Mouse (Mus musculus) forebrain, embryonic 12.5 days (tissue): ENCODE measurements at regions not wholly inside any gene's neighbourhood (a gene's known extent, or its start where the extent isn't known, plus 50 kb on each side); places are given as distances from the start of the nearest gene placed in this dataset.

Experiments used
- ATAC-seq: fragments of 200-750 bp; cut with Nextera tagmentation; 2 replicates; pipeline ENCODE4 v1.8.0; 2017; ENCODE audit warnings: moderate TSS enrichment; ENCODE audit not compliant: low FRiP score
- H3K27ac ChIP-seq: fragments of 300-500 bp; sonication (generic); 2 replicates; pipeline ENCODE4 v1.5.1; 2016; ENCODE audit warnings: mild to moderate bottlenecking
- H3K27me3 ChIP-seq: fragments of 300-500 bp; sonication (generic); 2 replicates; pipeline ENCODE4 v1.6.1; 2016; ENCODE audit warnings: mild to moderate bottlenecking
- H3K36me3 ChIP-seq: fragments of 300-500 bp; sonication (generic); replicated peaks from 2 replicates; pipeline ENCODE4 v1.6.1; 2016; ENCODE audit warnings: mild to moderate bottlenecking
- H3K4me1 ChIP-seq: fragments of 300-500 bp; sonication (generic); 2 replicates; pipeline ENCODE4 v1.6.1; 2016
- H3K4me2 ChIP-seq: fragments of 300-500 bp; sonication (generic); 2 replicates; pipeline ENCODE4 v1.6.1; 2016; ENCODE audit warnings: mild to moderate bottlenecking, moderate library complexity
- H3K4me3 ChIP-seq: fragments of 300-500 bp; sonication (generic); replicated peaks from 2 replicates; pipeline ENCODE4 v1.5.1; 2016; ENCODE audit warnings: mild to moderate bottlenecking
- H3K9ac ChIP-seq: fragments of 300-500 bp; sonication (generic); 2 replicates; pipeline ENCODE4 v1.6.1; 2016; ENCODE audit warnings: mild to moderate bottlenecking
- H3K9me3 ChIP-seq: fragments of 300-500 bp; sonication (generic); 2 replicates; pipeline ENCODE4 v1.6.1; 2016
- WGBS: fragments of 180-500 bp; shearing (Covaris S2); methylation state at CpG from one replicate; pipeline ENCODE4 v1.1.7; 2016; 5-methylcytosine and 5-hydroxymethylcytosine counted together

DNA sequence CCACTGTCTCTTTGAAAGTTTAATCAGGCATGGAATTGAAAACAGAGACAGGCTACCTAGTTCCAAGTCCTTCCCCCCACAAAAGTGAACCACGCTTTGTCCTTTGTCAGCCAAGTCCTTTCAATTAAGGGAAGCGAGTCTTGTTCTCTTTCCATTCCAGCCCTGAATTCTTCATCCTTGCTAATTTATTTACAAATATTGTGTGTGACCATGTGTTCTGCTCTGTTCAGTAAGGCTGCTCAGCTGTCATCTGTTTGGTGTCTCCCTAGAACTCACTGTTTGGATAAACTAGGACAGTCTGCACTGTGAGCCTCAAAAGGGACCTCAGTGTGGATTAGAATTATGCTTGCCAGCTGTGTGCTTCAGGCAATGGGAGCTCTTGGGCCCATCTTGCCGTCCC, 473.6 kb downstream of the Nedd1 start:
- WGBS, result 10% methylated on average over 3 of the region's 3 CpGs
- peak; percentile 66 for ATAC-seq
- Histone ChIP-seq H3K27me3 (no peaks in the 10 kb centered on the region), H3K36me3 (no peaks in the 10 kb centered on the region), H3K9ac (no peak overlapping the region), H3K9me3 (no peaks in the 10 kb centered on the region), H3K27ac (peak overlapping the region; percentile 57), H3K4me1 (peaks cover 29% of the 10 kb centered on the region), H3K4me2 (no peak overlapping the region), H3K4me3 (no peak overlapping the region)

- Histone ChIP-seq H3K27ac (peak overlapping the region; percentile 81), H3K9ac (no peak overlapping the region), H3K27me3 (no peaks in the 10 kb centered on the region), H3K4me2 (no peak overlapping the region), H3K9me3 (no peaks in the 10 kb centered on the region), H3K36me3 (no peaks in the 10 kb centered on the region), H3K4me1 (peaks cover 41% of the 10 kb centered on the region), H3K4me3 (no peak overlapping the region)
- 6% methylated on average over 5 of the region's 5 CpGs for WGBS
- ATAC-seq, result no peak
Observed at GRCm38 (mm10) chr10:92247449-92247805, 474.8 kb downstream of the Nedd1 start.

- 2% methylated on average over 7 of the region's 7 CpGs for WGBS
- H3K4me1 ChIP-seq, result peaks cover 41% of the 10 kb centered on the region
- peak; percentile 54; the same call in 1 of the 2 replicates for ATAC-seq
Observed at GRCm38 (mm10) chr10:92246785-92247448, 475.3 kb downstream of the Nedd1 start.

GRCm38 (mm10) chr10:92242714-92243440, 479.3 kb downstream of the Nedd1 start:
- ATAC-seq, result peak; percentile 70
- Histone ChIP-seq H3K9ac (no peak overlapping the region), H3K36me3 (no peaks in the 10 kb centered on the region), H3K27ac (peak overlapping the region; percentile 70), H3K9me3 (no peaks in the 10 kb centered on the region), H3K27me3 (no peaks in the 10 kb centered on the region), H3K4me2 (no peak overlapping the region), H3K4me1 (peaks cover 33% of the 10 kb centered on the region), H3K4me3 (no peak overlapping the region)
- WGBS, result 34% methylated on average over 11 of the region's 11 CpGs

More at GRCm38 (mm10) chr10:92246785-92247448, 475.3 kb downstream of the Nedd1 start:
- Histone ChIP-seq H3K9ac (no peak overlapping the region), H3K27me3 (no peaks in the 10 kb centered on the region), H3K4me2 (no peak overlapping the region), H3K9me3 (no peaks in the 10 kb centered on the region), H3K4me3 (no peak overlapping the region), H3K36me3 (no peaks in the 10 kb centered on the region), H3K27ac (peak overlapping the region; percentile 81)

DNA sequence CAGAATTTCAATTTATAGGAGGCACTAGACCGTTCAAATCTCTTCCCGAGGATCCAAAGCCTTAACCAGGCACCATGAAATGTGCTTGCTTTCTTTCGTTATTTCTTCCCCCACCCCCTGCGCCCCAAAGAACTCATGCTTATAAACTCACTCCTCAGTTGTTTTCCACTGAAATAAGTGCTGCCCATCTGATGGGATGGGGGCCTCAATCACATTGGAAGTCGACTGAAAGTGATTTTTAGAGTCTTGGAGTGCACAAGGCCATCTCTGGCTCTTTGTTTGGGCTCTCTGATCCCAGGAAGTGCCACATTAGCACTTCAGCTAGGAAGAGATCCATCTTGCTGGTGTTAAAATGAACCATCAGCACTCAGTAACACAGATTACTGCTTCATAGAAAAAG, 484.3 kb downstream of the Nedd1 start:
- Histone ChIP-seq H3K4me2 (no peak overlapping the region), H3K27me3 (no peaks in the 10 kb centered on the region), H3K9me3 (no peaks in the 10 kb centered on the region), H3K4me1 (peaks cover 13% of the 10 kb centered on the region; the same call in 1 of the 2 replicates), H3K27ac (no peak overlapping the region), H3K4me3 (no peak overlapping the region), H3K36me3 (no peaks in the 10 kb centered on the region), H3K9ac (no peak overlapping the region)
- 48% methylated on average over 5 of the region's 5 CpGs for WGBS
- ATAC-seq, result no peak

- ATAC-seq, result no peak
- no peak overlapping the region for H3K9ac ChIP-seq
- H3K4me1 ChIP-seq, result 0 out of 2 replicates have a peak, but pooled peaks cover 3% of the 10 kb centered on the region
- H3K27ac ChIP-seq, result no peak overlapping the region
- H3K4me3 ChIP-seq, result no peak overlapping the region
- no peaks in the 10 kb centered on the region for H3K9me3 ChIP-seq
- H3K27me3 ChIP-seq, result no peaks in the 10 kb centered on the region
- WGBS, result 67% methylated on average over 2 of the region's 2 CpGs
- H3K36me3 ChIP-seq, result no peaks in the 10 kb centered on the region
- H3K4me2 ChIP-seq, result no peak overlapping the region
Observed at GRCm38 (mm10) chr10:92232081-92232480, 490.1 kb downstream of the Nedd1 start.

DNA sequence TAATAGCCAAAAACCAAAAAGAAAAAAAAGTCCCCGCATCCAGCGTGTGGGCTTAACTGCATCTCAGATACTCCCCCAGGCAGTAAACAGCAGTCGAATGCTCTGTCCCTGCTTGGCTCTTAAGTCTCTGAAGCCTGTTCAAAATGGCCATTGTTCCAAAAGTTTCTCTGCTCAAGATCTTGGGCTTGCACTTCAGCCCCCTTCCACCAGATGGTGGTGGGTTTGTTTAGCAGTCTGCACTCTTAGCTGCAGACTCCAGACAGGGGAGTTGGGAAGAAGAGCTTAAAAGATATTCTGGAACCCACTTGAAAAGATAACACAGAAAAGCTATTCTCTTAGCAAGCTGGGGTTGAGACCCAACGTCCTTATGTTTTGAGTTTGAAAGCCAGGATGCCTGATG, 496.4 kb downstream of the Nedd1 start:
- ATAC-seq, result no peak
- Histone ChIP-seq H3K27ac (no peak overlapping the region), H3K36me3 (no peaks in the 10 kb centered on the region)

DNA sequence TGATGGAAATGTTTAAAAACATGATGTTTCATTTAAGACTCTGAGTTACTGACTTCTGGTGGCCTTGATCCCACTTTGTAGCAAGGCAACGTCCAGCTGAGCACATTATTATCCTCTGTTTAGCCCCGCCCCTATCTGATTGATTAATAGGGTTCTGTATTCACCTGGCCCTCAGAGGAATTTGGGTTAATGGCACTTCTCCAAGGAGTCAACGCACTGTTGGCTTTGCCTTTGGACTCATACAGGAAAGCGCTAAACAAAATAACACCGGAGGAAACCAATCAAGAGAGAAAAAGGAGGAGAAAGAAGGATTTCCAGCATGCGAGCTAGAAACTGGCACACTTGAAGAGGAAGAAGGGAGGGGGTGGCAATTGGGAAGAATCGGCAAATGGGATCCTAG, 497.1 kb downstream of the Nedd1 start:
- 89% methylated on average over 7 of the region's 7 CpGs for WGBS
- H3K4me3 ChIP-seq, result no peak overlapping the region
- H3K27ac ChIP-seq, result no peak overlapping the region
- no peak for ATAC-seq
- H3K4me2 ChIP-seq, result no peak overlapping the region
- no peak overlapping the region for H3K9ac ChIP-seq
- H3K36me3 ChIP-seq, result no peaks in the 10 kb centered on the region
- H3K4me1 ChIP-seq, result no peaks in the 10 kb centered on the region
- no peaks in the 10 kb centered on the region for H3K27me3 ChIP-seq
- no peaks in the 10 kb centered on the region for H3K9me3 ChIP-seq

More for the DNA sequence above, 496.4 kb downstream of the Nedd1 start:
- no peaks in the 10 kb centered on the region for H3K27me3 ChIP-seq
- H3K9me3 ChIP-seq, result no peaks in the 10 kb centered on the region
- H3K4me1 ChIP-seq, result no peaks in the 10 kb centered on the region
- no peak overlapping the region for H3K4me3 ChIP-seq
- WGBS, result 70% methylated on average over 4 of the region's 4 CpGs
- H3K9ac ChIP-seq, result no peak overlapping the region
- H3K4me2 ChIP-seq, result no peak overlapping the region

- no peak overlapping the region for H3K4me2 ChIP-seq
- no peak overlapping the region for H3K4me3 ChIP-seq
- no peak overlapping the region for H3K9ac ChIP-seq
- no peak overlapping the region for H3K27ac ChIP-seq
- H3K9me3 ChIP-seq, result no peaks in the 10 kb centered on the region
- H3K27me3 ChIP-seq, result no peaks in the 10 kb centered on the region
- ATAC-seq, result no peak
- 91% methylated on average over 3 of the region's 3 CpGs for WGBS
- H3K36me3 ChIP-seq, result no peaks in the 10 kb centered on the region
- H3K4me1 ChIP-seq, result no peaks in the 10 kb centered on the region
Observed at GRCm38 (mm10) chr10:92219310-92219709, 502.9 kb downstream of the Nedd1 start.

- no peak overlapping the region for H3K4me2 ChIP-seq
- no peak for ATAC-seq
- H3K4me3 ChIP-seq, result no peak overlapping the region
- H3K4me1 ChIP-seq, result peaks cover 13% of the 10 kb centered on the region
- H3K9me3 ChIP-seq, result no peaks in the 10 kb centered on the region
- H3K27me3 ChIP-seq, result peaks cover 10% of the 10 kb centered on the region
- no peaks in the 10 kb centered on the region for H3K36me3 ChIP-seq
- no peak overlapping the region for H3K27ac ChIP-seq
- H3K9ac ChIP-seq, result no peak overlapping the region
- 60% methylated on average over 8 of the region's 8 CpGs for WGBS
Observed at GRCm38 (mm10) chr10:92170856-92171255, 551.4 kb downstream of the Nedd1 start.

GRCm38 (mm10) chr10:92166057-92166456, 556.2 kb downstream of the Nedd1 start:
- WGBS, result 45% methylated on average over 2 of the region's 2 CpGs
- Histone ChIP-seq H3K27me3 (peaks cover 21% of the 10 kb centered on the region), H3K27ac (0 out of 2 replicates have a peak overlapping the region, but pooled peaks have one; percentile 94), H3K36me3 (no peaks in the 10 kb centered on the region), H3K4me3 (no peak overlapping the region), H3K9ac (no peak overlapping the region), H3K4me2 (peak overlapping the region; percentile 70), H3K9me3 (no peaks in the 10 kb centered on the region), H3K4me1 (peaks cover 20% of the 10 kb centered on the region)
- ATAC-seq, result no peak

- peak; percentile 72; the same call in 1 of the 2 replicates for ATAC-seq
- 9% methylated on average over 5 of the region's 5 CpGs for WGBS
- peaks cover 16% of the 10 kb centered on the region for H3K4me1 ChIP-seq
Observed at GRCm38 (mm10) chr10:92164991-92165390, 557.2 kb downstream of the Nedd1 start.

DNA sequence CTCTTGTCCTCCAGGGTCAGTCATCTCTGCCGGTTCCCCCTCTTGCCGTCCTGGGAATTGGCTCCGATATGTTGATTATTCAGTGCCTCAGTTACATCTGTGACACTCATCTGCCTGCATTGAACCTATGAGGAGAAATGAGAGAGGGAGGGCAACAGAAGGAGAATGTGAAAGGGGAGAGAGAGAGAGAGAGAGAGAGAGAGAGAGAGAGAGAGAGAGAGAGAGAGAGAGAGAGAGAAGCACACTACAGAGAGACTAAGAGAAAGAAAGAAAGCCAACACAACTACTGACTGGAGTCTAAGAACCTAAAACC, 557.6 kb downstream of the Nedd1 start:
- Histone ChIP-seq H3K9ac (peak overlapping the region; percentile 75), H3K4me1 (peaks cover 16% of the 10 kb centered on the region), H3K27me3 (peaks cover 21% of the 10 kb centered on the region), H3K36me3 (no peaks in the 10 kb centered on the region), H3K9me3 (no peaks in the 10 kb centered on the region), H3K4me2 (peak overlapping the region; percentile 70), H3K4me3 (peak overlapping the region; percentile 53), H3K27ac (peak overlapping the region; percentile 94)
- no peak for ATAC-seq
- WGBS, result 6% methylated on average over 3 of the region's 3 CpGs

More at GRCm38 (mm10) chr10:92164991-92165390, 557.2 kb downstream of the Nedd1 start:
- Histone ChIP-seq H3K27me3 (peaks cover 21% of the 10 kb centered on the region), H3K4me2 (peak overlapping the region; percentile 70), H3K4me3 (peak overlapping the region; percentile 53), H3K9ac (peak overlapping the region; percentile 75), H3K36me3 (no peaks in the 10 kb centered on the region), H3K27ac (peak overlapping the region; percentile 94), H3K9me3 (no peaks in the 10 kb centered on the region)
